Mouse (Mus musculus) ES-E14 (cell line): Measurements from ENCODE around the gene Gadl1. TPM values are rescaled to one million over a fixed set of nuclear protein-coding genes. Genes with fewer than 3 reads are reported as not detected.

Experiments used
- DNase-seq: peaks from one replicate; pipeline ENCODE4 v3.0.0-alpha.2; 2013; ENCODE audit warnings: low read depth, low spot score
- H3K27ac ChIP-seq: 2 replicates; pipeline ENCODE4 v1.5.1; 2012; ENCODE audit warnings: low read depth, mild to moderate bottlenecking, low read length, moderate library complexity, mixed read lengths; ENCODE audit not compliant: poor library complexity, insufficient read depth, severe bottlenecking
- H3K36me3 ChIP-seq: 2 replicates; pipeline ENCODE4 v1.6.1; 2012; ENCODE audit warnings: mild to moderate bottlenecking, low read length, moderate library complexity, mixed read lengths; ENCODE audit not compliant: control insufficient read depth, poor library complexity, insufficient read depth, severe bottlenecking
- H3K4me1 ChIP-seq, 2 experiments: fragments of 150-350 bp in 1 of 2; sonication (generic) in 1 of 2; 2 replicates each; pipeline ENCODE4 v1.6.1; 2012; ENCODE audit warnings: low read length in 2 of 2, mild to moderate bottlenecking in 1 of 2, mixed read lengths in 1 of 2; ENCODE audit not compliant: control insufficient read depth in 2 of 2, insufficient read depth in 2 of 2, poor library complexity in 1 of 2
- H3K4me3 ChIP-seq, 2 experiments: fragments of 150-350 bp in 1 of 2; sonication (generic) in 1 of 2; 2 replicates each; pipeline ENCODE4 v1.5.1; 2012; ENCODE audit warnings: low read length in 2 of 2, low read depth in 1 of 2, mild to moderate bottlenecking in 1 of 2, mixed read lengths in 1 of 2; ENCODE audit not compliant: insufficient read depth in 1 of 2, poor library complexity in 1 of 2, severe bottlenecking in 1 of 2
- H3K9ac ChIP-seq: 2 replicates; pipeline ENCODE4 v1.6.1; 2012; ENCODE audit warnings: low read depth, mild to moderate bottlenecking, low read length, mixed read lengths; ENCODE audit not compliant: poor library complexity, insufficient read depth, severe bottlenecking
- H3K9me3 ChIP-seq: fragments of 150-350 bp; sonication (generic); 2 replicates; pipeline ENCODE4 v1.6.1; 2012; ENCODE audit warnings: low read depth, mild to moderate bottlenecking, low read length; ENCODE audit not compliant: control insufficient read depth, insufficient read depth
- CHD2 ChIP-seq: IDR thresholded peaks from 2 replicates; pipeline ENCODE4 v1.6.1; 2014; ENCODE audit warnings: mild to moderate bottlenecking, low read depth, low read length, inconsistent platforms
- HCFC1 ChIP-seq: IDR thresholded peaks from 2 replicates; pipeline ENCODE4 v1.6.1; 2012; ENCODE audit warnings: low read length, inconsistent platforms, borderline replicate concordance; ENCODE audit not compliant: insufficient read depth
- MAFK ChIP-seq: IDR thresholded peaks from 2 replicates; pipeline ENCODE4 v1.6.1; 2014; ENCODE audit warnings: mild to moderate bottlenecking, low read depth, low read length, inconsistent platforms; ENCODE audit not compliant: insufficient read depth
- ZC3H11A ChIP-seq: IDR thresholded peaks from 2 replicates; pipeline ENCODE4 v1.6.1; 2012; ENCODE audit warnings: low read depth, mild to moderate bottlenecking, inconsistent platforms, low read length, borderline replicate concordance
- ZNF384 ChIP-seq: IDR thresholded peaks from 2 replicates; pipeline ENCODE4 v1.6.1; 2012; ENCODE audit warnings: low read depth, low read length, inconsistent platforms
- in situ Hi-C, 2 experiments: fragments of 600-800 bp; cut with MboI; formaldehyde crosslinking; loops; one replicate each; pipeline ENCODE4 v1.15.1; 2025; ENCODE audit warnings: low sequenced_read_pairs in 2 of 2, inconsistent platforms in 1 of 2; ENCODE audit not compliant: unreplicated experiment in 2 of 2
- total RNA-seq: library from RNA; depleted of rRNA; stranded (reverse); fragments of 300-350 nt; gene quantifications from 2 replicates; pipeline ENCODE4 v1.2.3, GENCODE M21; 2012

The Gadl1 gene
- total RNA-seq, 1 experiment: not detected

DNA sequence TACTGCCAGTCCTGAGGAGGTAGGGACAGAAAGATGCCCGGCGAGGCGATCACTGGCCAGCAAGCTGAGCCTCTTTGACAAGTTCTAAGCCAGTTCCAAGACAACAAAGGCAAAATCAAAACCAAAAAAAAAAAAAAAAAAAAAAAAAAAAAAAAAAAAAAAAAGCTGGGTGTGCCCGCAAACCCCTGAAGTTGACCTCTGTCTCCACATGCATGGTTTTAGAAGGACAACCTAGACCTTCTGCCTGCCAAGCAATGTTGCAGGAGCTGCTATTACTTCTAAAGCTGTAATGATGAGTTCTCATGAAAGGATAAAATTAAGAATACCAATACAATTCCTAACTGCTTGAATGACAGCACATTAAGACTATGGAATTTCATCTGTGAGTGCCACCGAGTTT is 38.6 kb upstream of the Gadl1 start:
- in situ Hi-C loops: no loop called here
- TF ChIP-seq ZC3H11A: no peak
- no peak for TF ChIP-seq MAFK
- TF ChIP-seq HCFC1: no peak
- TF ChIP-seq ZNF384: peak; percentile 81
- TF ChIP-seq CHD2: no peak
- H3K4me1 ChIP-seq: no peaks in the 10 kb centered on the region
- DNase-seq: no peak
- H3K4me3 ChIP-seq: no peak overlapping the region
- no peaks in the 10 kb centered on the region for H3K36me3 ChIP-seq
- no peak overlapping the region for H3K27ac ChIP-seq
- no peaks in the 10 kb centered on the region for H3K9me3 ChIP-seq
- no peak overlapping the region for H3K9ac ChIP-seq

DNA sequence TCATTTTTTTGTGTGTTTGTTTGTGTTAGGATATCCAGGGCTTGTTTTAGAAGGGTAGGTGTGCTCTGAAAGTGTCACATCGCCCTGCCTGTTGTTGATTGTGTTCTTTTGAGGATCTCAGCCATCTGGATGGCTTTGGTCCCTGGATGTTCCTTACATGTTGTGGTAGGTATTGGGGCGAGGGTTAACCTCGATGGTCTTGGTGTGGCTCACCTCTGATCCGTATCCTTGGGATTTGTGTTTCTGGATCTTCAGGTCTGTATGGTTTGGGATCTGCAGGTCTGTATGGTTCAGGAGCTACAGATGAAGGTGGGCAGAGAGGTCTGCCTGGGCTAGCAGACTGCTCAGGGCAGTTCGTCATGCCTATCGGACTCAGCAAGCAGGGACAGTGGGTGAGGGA is 28.8 kb upstream of the Gadl1 start:
- DNase-seq: no peak
- in situ Hi-C loops: no loop called here
- Histone ChIP-seq H3K4me1 (no peaks in the 10 kb centered on the region), H3K9me3 (no peaks in the 10 kb centered on the region), H3K4me3 (no peak overlapping the region), H3K9ac (no peak overlapping the region), H3K36me3 (no peaks in the 10 kb centered on the region), H3K27ac (no peak overlapping the region)
- no peak for TF ChIP-seq ZC3H11A
- no peak for TF ChIP-seq HCFC1
- no peak for TF ChIP-seq MAFK
- no peak for TF ChIP-seq ZNF384
- TF ChIP-seq CHD2: no peak

DNA sequence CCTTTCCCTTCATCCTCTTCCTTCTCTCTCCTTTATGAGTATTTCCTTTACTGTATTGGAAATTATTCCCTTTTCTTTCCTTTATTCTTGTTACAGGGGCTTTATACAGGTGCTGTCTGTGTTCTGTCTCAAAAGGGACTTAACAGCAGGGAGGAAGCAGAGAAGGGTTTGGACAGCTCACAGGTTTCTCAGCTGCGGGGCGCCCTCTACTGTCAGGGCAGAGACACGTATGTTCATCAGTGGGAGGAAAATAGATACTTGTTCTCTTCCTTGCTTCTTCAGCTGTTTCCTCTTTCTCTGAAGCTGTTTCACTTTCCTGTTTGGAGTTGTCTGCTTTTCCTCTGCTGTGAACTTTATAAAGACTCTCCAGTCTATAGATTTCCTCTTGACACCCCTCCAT is 28.1 kb upstream of the Gadl1 start:
- Histone ChIP-seq H3K36me3 (no peaks in the 10 kb centered on the region), H3K4me3 (no peak overlapping the region), H3K9me3 (no peaks in the 10 kb centered on the region), H3K4me1 (no peaks in the 10 kb centered on the region), H3K9ac (no peak overlapping the region), H3K27ac (no peak overlapping the region)
- in situ Hi-C loops: no loop called here
- TF ChIP-seq HCFC1: no peak
- no peak for TF ChIP-seq ZC3H11A
- DNase-seq: no peak

DNA sequence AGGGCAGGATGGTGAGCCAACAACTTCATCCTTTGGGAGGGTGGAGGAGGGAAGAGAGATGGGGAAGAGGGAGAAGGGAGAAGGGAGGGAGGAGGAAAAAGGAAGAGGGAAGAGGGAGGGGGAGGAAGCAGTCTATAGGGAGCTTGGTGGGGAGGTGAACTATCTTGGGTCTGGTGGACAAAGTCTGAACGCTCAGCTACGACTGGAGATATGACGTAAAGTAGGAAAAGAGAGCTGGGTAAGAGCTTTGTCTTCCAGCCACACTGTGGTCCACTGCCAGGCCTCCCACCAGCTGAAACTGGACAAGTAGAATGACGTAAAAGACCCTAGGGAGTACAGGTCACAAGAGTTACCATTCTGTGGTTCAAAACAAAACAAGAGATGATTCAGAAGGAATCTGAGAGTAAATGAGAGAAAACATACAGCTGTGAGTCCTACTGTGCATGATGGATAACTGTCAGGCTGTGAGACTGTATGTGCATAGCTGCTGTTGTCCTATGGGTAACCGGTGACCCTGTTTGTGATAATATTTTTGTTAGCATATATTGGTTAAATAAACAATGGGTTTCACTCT is 26.5 kb upstream of the Gadl1 start:
- TF ChIP-seq ZNF384: no peak
- no peak for TF ChIP-seq ZC3H11A
- TF ChIP-seq CHD2: no peak
- TF ChIP-seq HCFC1: no peak
- no peak for TF ChIP-seq MAFK
- DNase-seq: no peak
- Histone ChIP-seq H3K9ac (no peak overlapping the region), H3K27ac (no peak overlapping the region), H3K4me3 (no peak overlapping the region), H3K9me3 (no peaks in the 10 kb centered on the region), H3K36me3 (no peaks in the 10 kb centered on the region), H3K4me1 (no peaks in the 10 kb centered on the region)
- in situ Hi-C loops: no loop called here

DNA sequence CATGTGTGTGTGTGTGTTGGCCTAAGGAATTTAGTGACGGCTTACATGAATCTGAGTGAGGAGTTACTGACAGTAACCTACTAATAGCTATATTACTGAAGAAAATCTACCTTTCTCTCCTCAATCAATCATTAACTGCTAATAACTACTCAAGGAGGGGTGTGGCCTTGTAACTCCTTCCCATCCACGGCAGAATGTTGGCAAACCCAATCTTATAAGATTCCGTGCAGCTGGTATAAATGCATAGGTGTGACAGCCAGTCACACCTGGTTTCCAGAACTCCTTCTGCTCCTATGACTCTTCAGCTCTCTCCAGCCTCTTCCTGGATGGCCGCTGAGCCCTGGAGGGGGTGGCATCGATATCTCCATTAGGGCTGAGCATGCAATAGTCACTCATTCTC is 25.8 kb upstream of the Gadl1 start:
- Histone ChIP-seq H3K36me3 (no peaks in the 10 kb centered on the region), H3K4me1 (no peaks in the 10 kb centered on the region), H3K9ac (no peak overlapping the region), H3K4me3 (no peak overlapping the region), H3K9me3 (no peaks in the 10 kb centered on the region), H3K27ac (no peak overlapping the region)
- no peak for DNase-seq
- TF ChIP-seq HCFC1 (no peak), MAFK (no peak), ZNF384 (no peak), CHD2 (no peak)
- in situ Hi-C loops: no loop called here
